Mouse (Mus musculus): ENCODE data around the gene Hoxa6.

Gene Hoxa6

DNA sequence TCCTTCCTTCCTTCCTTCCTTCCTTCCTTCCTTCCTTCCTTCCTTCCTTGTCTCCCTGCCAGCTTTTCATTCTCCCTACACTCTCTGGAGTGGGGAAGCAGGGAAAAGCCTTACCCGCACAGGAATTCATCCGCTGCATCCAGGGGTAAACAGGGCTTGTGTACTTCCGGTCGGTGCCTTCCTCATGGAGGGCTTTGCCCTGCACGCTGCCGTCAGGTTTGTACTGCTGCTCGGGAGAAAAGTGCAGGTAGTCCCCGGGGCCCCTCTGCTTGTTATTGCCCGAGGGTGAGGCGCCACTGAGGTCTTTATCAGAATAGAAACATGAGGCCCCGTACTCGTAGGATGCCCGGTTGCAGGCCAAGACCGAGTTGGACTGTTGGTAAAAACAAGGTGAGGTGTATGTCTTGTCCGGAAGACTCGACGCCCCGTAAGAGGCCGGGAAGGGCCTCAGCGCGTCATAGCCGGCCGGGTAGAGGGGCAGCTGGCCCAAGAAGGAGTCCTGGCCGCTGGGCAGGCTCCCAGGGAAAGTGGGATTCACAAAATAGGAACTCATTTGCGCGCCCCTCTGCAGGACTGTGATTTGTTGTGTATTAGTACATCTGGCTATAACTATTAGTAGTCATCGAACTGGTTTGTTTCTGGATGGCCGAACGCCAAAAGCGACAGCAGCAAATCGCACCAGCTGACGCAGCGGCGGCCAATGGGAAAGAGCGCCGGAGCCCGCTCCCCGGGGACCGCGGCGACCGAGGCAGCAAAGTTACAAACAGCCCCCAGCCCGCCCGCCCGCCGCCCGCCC, at the start of gene Hoxa6:
Hoxa6 (minus strand) TSS at position 651 of the 796 bp plus-strand sequence.
- DNase-seq (ENCODE audit: low spot score in 2 of 2) = no peak

DNA sequence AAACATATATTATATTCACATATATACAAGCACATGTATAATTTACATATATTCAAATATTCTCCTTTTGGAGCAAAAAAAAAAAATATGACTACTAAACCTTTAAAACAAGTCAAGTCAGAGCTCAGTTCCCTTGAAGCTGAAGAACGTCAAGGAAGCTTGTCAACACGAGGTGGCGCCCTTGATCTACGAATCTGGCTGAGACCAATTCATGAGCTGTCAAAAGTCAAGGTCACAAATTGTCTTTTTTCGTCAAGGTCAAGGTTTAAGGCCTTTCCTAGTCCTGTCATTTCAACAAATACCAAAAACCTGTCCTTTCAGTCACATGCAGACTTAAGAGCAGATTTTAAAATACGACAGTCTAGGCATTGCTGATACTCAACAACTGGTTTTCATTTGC, 48.4 kb upstream of the Hoxa6 start:
- DNase-seq (ENCODE audit: low spot score in 2 of 2) = peak; percentile 68 to 87

DNA sequence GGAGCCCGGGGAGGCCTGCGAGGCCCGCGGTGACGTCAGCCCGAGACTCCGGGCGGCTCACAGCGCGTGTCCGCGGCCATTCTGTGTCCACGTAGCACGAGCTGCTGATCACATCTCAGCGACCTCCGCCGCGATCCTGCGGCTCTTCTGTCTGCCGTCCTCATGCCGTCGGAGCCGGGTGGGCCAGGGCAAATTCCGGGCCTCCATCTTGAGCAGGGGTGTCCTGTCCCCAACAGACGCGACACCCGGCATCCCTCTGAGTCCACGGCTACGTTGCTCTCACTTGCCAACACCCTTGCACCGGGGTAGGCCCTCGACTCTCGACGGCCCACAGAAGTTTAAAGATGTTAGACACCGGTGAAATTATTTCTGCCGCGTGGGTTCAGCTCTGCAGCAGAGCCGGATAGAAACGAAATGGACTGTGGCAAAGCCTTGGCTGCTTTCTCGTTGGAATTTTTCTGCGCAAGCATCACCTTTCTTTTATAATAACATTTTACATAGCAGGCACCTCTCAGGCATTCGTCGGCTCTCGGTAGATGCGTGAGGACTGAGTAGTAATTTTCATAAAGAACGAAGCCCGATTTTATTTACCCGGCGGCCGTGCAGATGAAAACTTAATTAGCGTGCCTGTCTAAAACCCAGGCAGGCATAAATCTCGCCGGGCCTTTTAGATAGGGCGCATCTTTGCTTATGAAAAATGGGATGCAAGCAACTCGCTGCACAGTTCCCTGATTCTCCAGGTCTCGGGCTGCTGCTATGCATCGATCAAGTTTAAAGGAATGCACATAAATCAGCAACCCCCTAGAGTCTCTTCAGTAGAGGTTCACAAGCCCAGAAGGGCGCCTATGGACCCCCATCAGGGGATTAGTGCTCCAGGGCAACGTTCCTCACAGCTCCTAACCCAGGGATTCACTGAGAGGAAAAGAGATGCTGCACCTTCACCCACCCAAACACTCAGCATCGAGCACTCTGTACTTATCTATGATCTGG, 45.3 kb upstream of the Hoxa6 start:
- DNase-seq (ENCODE audit: low spot score in 2 of 2) = no peak

DNA sequence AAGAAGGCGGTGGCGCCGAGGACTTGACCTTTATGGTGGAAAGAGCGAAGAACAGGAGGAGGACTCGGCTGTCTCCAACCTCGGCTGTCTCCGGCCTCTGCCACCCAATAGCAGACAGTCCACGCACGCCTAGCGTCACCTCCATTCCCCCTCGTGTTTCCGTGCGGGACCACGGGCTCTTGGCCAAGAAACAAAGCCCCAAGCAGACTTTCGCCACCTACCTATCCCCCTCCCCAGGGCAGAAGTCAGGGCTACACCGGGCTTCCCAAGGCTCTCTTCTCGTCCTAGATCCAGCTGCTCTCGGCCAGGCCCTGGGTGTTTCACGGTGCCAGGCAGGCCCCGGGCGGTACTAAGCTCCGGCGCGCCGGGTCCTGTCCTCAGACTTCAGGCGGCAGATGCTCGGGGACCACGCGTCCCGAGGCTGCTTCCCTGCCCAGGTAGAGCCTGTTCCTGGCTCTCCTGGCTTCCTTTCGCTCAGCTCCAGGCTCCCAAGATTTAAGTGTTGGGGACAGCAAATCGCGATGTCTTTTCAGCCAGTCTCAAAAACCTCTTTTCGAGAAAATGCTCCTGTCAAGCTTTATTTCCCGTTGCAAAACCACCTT, 44.4 kb upstream of the Hoxa6 start:
- no peak for DNase-seq (ENCODE audit: low spot score in 2 of 2)

DNA sequence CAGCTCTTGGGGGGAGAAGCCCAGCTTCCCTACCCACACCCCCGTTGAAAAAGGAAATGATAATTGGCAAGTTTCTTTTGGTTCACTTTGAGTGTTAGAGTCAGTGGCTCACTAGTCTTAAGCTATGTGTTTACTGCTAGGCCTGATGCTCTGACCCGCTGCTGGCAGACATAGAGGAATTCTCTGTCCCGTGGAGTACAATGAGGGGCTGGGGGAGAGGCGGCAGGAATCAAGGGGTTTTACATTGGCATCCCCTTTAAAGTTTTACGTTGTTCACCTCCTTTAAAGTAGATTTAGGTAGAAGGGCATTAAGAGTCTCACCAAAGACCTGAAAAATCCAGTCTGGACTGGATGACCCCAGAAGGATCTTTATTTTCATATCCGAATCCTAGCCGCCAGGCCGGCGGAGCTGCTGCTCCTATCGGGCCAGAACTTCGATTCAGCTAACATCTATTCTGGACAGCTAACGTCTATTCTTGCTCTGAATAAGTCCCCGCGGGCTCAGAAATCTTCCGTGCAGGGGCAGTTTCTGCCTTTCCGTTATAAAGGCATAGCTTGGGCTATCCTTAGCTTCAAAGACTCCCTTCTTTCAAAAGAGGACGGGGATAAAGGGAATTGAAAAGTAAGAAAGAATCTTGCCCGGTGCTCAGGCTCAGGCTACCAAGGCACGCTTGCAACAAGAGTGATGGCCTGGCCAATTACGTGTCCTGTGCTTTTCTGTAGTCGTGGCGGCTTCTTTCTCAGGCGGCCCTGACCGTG, 43.7 kb upstream of the Hoxa6 start:
- no peak for DNase-seq (ENCODE audit: low spot score in 2 of 2)

DNA sequence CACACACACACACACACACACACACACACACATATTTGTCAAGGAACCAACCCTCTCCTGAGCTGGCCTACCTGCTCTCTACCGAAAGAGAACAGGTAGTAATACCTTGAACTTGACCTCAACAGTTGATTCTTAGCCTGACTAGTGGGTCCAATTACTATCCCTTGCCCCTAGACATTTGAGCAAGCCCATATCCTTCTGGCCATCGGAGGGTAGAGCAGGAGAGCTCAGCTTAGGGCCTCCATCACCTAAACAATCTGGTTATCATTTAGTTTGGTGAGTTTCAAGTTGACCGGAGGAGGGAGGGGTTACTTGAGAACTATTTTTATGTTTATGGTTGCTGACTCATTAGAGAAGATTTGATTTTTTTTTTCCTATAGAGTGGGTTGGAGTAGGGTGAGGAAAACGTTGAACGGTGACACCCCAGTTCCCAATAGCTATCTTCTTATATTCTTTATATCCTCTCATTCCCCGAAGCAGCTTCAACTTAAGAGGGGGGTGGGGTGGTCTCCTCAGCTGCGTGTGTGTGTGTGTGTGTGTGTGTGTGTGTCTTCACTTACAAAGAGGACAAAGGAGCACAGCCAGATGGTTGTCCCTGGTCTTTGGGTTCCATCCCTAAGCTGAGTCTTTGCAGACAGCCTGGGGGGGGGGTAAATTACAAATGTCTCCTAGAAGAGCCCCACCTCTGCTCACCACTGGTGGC, 42.8 kb upstream of the Hoxa6 start:
- no peak for DNase-seq (ENCODE audit: low spot score in 2 of 2)

DNA sequence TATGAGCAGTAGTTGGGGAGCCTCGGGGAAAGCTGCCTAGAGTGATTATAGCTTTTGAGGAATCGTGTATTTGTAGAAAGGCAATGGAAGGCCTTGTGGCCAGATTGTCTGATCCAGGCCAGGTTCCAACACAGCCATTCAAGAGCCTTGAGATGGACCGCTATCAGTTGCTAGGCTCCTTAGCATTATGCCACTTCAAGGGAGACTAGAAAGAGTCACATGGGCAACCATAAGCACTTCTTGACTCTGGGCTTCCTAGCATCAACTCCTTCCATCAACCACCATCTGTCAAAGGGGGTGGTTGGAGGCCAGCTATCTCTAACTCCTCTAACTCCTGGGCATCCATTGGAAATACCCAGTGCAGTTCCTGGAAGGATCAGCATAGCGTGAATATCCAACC, 41.3 kb upstream of the Hoxa6 start:
- DNase-seq (ENCODE audit: low spot score in 2 of 2) = no peak

DNA sequence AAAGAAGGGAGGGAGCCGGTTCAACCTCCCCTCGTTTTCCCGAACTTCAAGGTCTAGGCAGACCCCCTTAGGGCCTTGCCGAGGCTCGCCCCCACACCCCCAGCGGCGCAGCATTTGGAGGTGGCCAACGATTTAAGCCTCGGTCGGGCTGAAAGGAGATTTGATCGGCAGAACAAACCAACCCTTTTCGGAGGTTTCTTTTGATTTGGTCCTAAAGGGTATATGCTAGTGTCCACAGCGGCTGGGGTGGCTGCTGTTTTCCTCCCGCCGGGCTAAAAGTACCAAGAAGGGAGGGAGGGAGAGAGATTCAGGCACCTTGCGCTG, 40.9 kb upstream of the Hoxa6 start:
- DNase-seq (ENCODE audit: low spot score in 2 of 2) = no peak

DNA sequence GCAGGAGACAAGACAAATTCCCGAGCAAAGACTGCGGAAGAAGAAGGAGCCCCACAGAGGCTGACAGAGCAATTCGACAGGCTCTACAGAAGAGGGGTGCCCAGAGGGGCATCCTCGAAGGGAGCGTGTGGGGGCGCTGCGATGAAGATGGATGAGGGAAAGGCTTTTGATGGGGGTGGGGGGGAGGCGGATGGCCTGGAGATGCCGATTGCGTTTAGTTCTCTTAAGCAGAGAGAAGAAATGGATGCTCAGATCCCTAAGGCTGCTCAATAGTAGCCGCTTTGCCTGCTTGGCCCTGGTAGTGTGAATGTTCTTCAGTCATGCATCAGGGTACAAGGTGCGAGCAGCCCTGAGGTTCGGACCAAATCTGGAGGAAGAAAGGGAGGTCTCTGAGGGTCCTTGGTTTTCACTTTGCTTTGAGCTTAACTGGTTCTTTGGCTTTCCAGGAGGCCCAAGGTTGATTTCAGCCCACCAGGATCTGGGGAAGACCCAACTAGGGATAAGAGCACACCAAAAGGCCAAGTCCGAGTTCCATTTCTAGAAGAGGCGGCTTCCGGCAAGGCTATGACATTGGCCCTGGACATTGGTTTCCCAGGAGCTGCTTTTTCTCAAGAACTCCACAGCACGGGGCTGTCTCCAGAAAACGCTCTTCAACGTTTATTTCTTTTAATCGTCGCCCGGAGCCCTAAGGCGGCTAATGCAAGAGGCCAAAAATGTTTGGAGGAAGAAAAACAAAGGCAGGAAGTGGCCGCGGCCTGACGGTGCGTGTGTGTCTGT, 40.3 kb upstream of the Hoxa6 start:
- DNase-seq (ENCODE audit: low spot score in 2 of 2) = no peak

DNA sequence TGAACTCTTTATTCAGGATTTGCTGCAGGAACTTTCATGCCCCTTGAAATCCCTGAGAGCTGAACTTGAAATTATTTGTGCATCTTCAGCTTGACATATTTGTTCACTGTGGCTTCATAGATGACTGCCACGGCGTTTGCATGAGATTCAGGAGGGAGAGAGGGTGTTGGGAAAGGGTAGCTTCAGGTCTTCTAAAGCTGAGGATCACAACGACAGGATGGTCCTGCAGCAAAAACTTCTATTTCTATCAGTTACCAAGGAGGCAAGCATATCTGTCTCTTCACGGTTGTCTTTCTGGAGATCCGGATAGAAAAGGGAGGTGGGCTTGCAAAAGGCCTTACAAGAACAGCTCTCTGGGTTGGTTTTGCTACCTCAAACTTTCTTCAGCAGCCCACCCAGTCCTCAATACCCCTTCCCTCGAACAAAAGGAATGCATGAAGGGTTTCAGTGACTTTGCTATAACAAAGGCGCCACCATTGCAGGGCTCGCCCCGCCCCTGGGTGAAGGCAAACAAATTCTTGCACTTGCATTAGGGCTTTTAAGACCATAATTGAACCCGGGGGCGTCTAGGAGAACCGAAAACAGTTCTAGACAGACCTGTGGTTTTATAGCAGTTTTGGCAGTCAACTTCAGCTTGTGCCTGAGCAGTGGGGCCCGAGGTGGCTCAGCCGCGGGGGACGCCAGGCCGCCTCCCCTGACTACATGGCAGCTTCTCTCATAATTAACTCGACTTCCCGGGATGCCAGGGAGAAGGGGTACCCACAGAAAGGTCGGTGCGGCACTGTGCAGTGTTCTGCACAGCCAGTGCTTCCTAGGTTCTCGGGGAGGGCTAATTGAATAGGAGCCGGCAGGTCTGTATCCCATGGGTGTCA, 39.5 kb upstream of the Hoxa6 start:
- DNase-seq (ENCODE audit: low spot score in 2 of 2) = no peak

DNA sequence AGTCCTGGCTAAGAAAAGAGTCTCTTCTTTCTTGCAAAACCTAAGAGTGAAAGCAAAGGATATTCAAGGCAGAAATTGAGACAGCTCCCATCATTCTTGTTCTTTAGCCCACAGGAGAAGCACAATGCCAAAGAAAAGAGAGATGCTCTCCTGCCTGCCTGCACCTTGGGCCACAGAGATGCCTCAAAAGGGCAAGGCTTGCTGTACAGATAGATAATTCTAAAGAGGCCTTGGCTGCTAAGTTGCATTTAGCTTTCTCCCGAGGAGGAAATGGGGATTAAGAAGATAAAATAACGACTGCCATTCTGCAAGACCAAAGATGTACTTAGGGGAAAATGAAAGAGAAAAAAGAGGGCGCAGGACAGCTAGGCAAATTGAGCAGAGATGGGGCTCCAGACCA, 38.4 kb upstream of the Hoxa6 start:
- no peak for DNase-seq (ENCODE audit: low spot score in 2 of 2)

DNA sequence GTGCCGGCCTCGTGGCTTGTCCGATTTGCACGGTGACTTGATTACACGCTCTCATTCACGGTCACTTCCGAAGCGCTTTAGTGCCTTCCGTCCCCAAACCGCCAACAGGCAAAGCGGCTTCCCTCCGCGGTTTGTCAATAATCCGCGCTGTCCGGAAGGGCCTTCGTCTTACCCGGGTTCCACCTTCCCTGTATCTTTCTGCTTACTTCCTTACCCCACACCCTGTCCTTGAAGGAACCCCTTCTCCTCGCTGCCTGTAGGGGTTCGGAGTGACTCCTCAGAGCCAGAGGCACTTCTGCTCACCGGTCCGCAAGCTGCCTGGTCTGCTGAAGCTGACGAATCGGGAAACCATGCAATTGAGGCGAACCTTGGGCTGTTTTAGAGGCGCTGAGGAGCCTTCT, 37.9 kb upstream of the Hoxa6 start:
- DNase-seq (ENCODE audit: low spot score in 2 of 2) = no peak

DNA sequence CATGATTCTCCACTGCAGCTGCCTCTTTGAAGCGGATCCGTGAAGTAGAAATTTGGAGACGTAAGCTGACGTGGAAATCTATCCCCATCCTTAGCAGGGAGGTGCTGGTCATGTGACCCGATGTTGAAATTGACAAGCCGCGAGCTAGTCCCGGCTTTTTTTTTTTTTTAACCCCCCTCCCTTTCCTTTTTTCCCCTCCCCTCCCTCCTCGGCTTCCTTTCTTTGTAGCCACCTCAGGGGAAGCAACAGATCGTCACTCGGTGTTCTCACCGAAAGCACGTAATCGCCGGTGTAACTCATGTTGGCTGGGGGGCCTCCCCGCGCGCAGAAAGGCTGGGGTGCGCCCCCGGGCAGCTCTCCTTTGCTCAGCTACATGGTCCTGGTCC, 37.2 kb upstream of the Hoxa6 start, which contains the start of gene Hoxa11:
Hoxa11 (minus strand) TSS at position 54 of the 386 bp plus-strand sequence.
- DNase-seq (ENCODE audit: low spot score in 2 of 2) = no peak

DNA sequence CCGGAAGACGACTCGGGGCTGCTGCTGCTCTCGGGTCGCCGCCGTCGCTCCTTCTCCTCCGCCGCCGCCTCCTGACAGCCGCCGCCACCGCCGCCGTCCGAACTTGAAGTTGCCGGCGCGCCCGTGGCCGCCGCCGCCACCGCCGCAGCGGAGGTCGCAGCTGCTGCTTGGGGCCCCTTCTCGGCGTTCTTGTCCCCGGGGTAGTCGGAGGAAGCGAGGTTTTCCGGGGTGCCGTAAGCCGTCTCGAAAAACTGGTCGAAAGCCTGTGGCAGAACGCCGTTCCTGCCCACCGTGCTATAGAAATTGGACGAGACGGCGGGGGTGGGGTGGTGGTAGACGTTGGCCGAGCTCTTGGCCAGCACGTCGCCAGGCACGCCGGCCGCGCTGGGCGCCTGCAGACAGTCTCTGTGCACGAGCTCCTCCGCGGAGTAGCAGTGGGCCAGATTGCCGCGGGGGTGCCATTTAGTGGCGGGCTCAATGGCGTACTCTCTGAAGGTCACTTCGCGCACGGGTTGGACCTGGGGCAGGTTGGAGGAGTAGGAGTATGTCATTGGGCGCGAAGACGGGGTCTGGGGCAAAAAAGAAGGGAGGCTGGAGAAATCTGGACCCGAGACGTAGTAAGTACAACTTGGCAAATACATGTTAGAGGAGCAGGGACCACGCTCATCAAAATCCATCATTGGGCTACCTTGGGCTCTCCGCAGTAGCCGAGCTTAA, 36.7 kb upstream of the Hoxa6 start:
- no peak for DNase-seq (ENCODE audit: low spot score in 2 of 2)

DNA sequence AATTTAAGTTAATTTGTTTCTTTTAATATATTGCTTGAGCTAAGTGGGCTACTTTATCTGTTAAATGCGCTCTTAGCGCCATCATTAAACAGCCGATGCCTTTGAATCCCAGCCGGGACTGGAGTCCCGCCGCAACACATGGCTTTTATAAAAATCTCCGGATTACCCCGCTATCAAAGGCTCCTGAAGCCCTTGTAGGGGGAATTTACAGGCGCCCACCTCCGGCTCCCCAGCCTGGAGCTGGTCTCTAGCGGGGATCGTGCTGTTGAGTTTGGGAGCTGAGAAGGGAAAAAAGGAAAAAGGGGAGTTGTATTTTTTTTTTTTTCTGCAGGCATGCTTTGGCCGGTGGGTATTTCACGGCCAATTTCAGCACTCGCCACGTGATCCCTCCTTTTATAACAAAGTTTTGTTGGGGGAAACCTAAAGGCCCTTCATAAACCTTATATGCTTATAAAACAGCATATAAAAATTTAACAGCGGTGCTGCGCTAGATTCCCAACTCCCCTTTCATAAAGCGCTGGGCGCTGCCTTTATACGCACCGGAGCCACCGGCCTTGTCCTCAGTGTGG, 36.0 kb upstream of the Hoxa6 start:
- no peak for DNase-seq (ENCODE audit: low spot score in 2 of 2)

DNA sequence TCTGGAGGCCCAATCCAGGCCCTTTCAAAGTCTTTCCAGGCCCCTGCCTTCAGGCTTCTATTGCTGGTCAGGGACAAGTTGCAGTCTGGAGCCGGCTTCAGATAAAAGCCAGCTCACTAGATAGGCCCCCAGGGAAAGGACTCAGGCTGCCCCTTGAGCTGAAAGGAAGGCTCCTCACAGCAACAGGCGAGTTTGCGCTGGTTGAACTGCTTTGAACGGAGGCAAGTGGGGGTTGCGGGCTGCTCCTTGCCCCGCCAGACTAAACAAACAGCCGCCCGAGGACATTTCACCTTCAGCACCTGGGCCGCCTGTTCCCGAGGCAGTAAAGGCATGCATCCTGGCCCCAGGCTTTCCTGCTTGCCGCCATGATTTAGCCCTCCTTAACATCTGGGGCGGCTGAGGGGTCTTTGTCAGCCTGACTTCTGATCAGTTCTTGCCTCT, 35.2 kb upstream of the Hoxa6 start:
- DNase-seq (ENCODE audit: low spot score in 2 of 2) = no peak

DNA sequence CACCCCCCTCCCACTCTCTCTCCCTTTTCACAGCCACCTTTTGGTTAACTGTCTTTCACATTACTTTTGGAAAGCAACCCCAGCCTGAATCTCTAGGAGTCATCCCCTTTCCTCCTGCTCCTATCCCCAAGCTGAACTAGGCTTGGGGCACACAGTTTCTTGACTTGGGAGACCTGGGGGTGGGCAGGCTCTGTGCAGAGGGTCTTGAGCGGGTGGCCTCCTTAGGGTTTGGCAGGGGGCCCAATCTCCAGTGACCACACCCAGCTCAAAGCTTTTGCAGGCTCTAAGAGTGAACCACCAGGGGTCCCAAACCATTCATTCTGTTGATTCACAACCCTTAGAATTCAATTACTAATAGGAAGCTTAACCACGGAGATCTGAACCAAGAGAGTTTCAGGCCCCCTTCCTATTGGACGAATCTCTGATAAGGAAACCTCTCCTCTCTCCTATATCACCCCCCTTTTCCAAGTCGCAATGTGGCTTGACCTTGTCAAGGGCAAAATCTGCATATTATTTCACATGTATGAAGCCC, 34.3 kb upstream of the Hoxa6 start:
- DNase-seq (ENCODE audit: low spot score in 2 of 2) = no peak
